Mouse (Mus musculus): Measurements from ENCODE around the gene Lrrc15. TPM values are rescaled to one million over a fixed set of nuclear protein-coding genes. Genes with fewer than 3 reads are reported as not detected.

Lrrc15 gene
- polyA plus RNA-seq, 1 experiment from 2014 or later: 0.31 TPM

Other genes starting within 250 kb of the Lrrc15 start
- gene Hes1, start 218.9 kb downstream of the Lrrc15 start, polyA plus RNA-seq (2014; fragmentation: Nextera tagmentation; extraction: Ambion mirVana): 8.1 and 12.7 TPM in 2 replicates
- not detected in 2 replicates for gene Cpn2, start 15.8 kb downstream of the Lrrc15 start, polyA plus RNA-seq (2014; fragmentation: Nextera tagmentation; extraction: Ambion mirVana)
- gene Gp5, start 27.5 kb upstream of the Lrrc15 start, polyA plus RNA-seq (2014; fragmentation: Nextera tagmentation; extraction: Ambion mirVana): 0.29 and 0.62 TPM in 2 replicates
- gene Atp13a3, start 122.7 kb upstream of the Lrrc15 start, polyA plus RNA-seq (2014; fragmentation: Nextera tagmentation; extraction: Ambion mirVana): 13.0 and 15.1 TPM in 2 replicates

Data from neural tube, embryonic 14.5 days (tissue).